ENCODE assay signal across 8 mouse cellular contexts in the genomic region with DNA sequence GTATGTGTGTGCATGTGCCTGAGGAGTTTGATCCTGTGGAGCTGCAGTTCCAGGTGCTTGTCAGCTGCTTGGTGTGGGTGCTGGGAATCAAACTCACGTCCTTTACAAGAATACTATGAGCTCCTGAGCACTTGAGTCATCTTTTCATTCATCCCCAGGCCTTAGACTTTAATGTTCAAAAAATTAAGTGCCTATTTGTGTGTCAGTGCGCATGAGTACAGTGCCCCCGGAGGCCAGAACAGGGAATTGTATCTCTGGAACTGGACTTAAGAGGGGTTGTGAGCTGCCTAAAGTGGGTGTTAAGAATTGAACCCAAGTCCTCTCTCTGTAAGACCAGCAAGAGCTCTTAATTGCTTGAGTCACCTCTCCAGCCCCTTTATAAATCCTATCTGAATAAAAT. TPM values are rescaled to one million over a fixed set of nuclear protein-coding genes. Genes with fewer than 3 reads are reported as not detected.
DNase-seq lines count a peak whose midpoint lies in the region; ATAC-seq and TF ChIP-seq lines count a peak whose summit lies in the region.

No protein-coding gene starts in this region.

- TF ChIP-seq POLR2A in cerebellum, adult 2 months (IDR thresholded peaks at IDR 0.05; ENCODE audit: borderline replicate concordance, insufficient read depth, low read length): no peak

- H3K27ac ChIP-seq in cerebellum, adult 2 months (ENCODE audit: insufficient read depth, low read length): no peak overlapping the region
- no peak overlapping the region for H3K27ac ChIP-seq in midbrain, embryonic 11.5 days (ENCODE audit: low read depth, low read length)
- no peak overlapping the region for H3K27ac ChIP-seq in midbrain, embryonic 15.5 days

- peak; percentile 46; the same call in 1 of the 2 replicates for ATAC-seq in midbrain, embryonic 11.5 days (ENCODE audit: low FRiP score)
- ATAC-seq in midbrain, embryonic 15.5 days (replicated peaks): no peak

- no peak overlapping the region for H3K4me2 ChIP-seq in midbrain, embryonic 11.5 days
- H3K4me2 ChIP-seq in midbrain, embryonic 15.5 days: no peak overlapping the region

- TF ChIP-seq CTCF in cerebellum, adult 2 months (IDR thresholded peaks at IDR 0.05; ENCODE audit: borderline replicate concordance, insufficient read depth, low read depth, low read length): peak; percentile 52; the same call in 1 of the 2 replicates

- H3K4me1 ChIP-seq in cerebellum, adult 2 months (ENCODE audit: control insufficient read depth, insufficient read depth, low read length): no peaks in the 10 kb centered on the region
- no peaks in the 10 kb centered on the region for H3K4me1 ChIP-seq in midbrain, embryonic 11.5 days (ENCODE audit: control insufficient read depth, insufficient read depth, low read length)
- H3K4me1 ChIP-seq in midbrain, embryonic 15.5 days: no peaks in the 10 kb centered on the region

- no peak overlapping the region for H3K4me3 ChIP-seq in cerebellum, adult 2 months (replicated peaks; ENCODE audit: insufficient read depth, low read depth, low read length)
- no peak overlapping the region for H3K4me3 ChIP-seq in midbrain, embryonic 11.5 days (ENCODE audit: low read depth, low read length)
- H3K4me3 ChIP-seq in midbrain, embryonic 15.5 days: no peak overlapping the region

- no peak overlapping the region for H3K9ac ChIP-seq in midbrain, embryonic 11.5 days (ENCODE audit: low read length)
- no peak overlapping the region for H3K9ac ChIP-seq in midbrain, embryonic 15.5 days

- 66% methylated on average over 3 of the region's 3 CpGs for WGBS in cerebellum, adult 2 months
- 46% methylated on average over 3 of the region's 3 CpGs for WGBS in midbrain, embryonic 11.5 days
- 63% methylated on average over 3 of the region's 3 CpGs for WGBS in midbrain, embryonic 15.5 days

- no peaks in the 10 kb centered on the region for H3K9me3 ChIP-seq in midbrain, embryonic 11.5 days (ENCODE audit: control insufficient read depth, low read length)
- no peaks in the 10 kb centered on the region for H3K9me3 ChIP-seq in midbrain, embryonic 15.5 days

- no peak for DNase-seq in cerebellum, adult 2 months
- DNase-seq in cerebellum, adult 9-11 months: no peak
- peak; percentile 81 for DNase-seq in midbrain, embryonic 11.5 days (ENCODE audit: low spot score, missing footprints)
- DNase-seq in embryo, embryonic 10 days (ENCODE audit: low spot score): peak; percentile 46
- DNase-seq in lung, postnatal 14 days: peak; percentile 25
- DNase-seq in urinary bladder, postnatal 25 days (ENCODE audit: low spot score): no peak
- DNase-seq in heart, adult 9 months (ENCODE audit: low spot score in 2 of 2): no peak

- no peaks in the 10 kb centered on the region for H3K36me3 ChIP-seq in midbrain, embryonic 11.5 days (ENCODE audit: control insufficient read depth, insufficient read depth, low read length)
- H3K36me3 ChIP-seq in midbrain, embryonic 15.5 days (replicated peaks): no peaks in the 10 kb centered on the region

- H3K27me3 ChIP-seq in cerebellum, adult 2 months (ENCODE audit: control insufficient read depth, insufficient read depth, low read length): no peaks in the 10 kb centered on the region
- H3K27me3 ChIP-seq in midbrain, embryonic 11.5 days (ENCODE audit: control insufficient read depth, insufficient read depth, low read length): no peaks in the 10 kb centered on the region
- H3K27me3 ChIP-seq in midbrain, embryonic 15.5 days (replicated peaks): no peaks in the 10 kb centered on the region

RNA-seq across cellular contexts. Expression of a gene that starts 9.6 kb away (rescaled TPM):
- polyA plus RNA-seq in cerebellum, adult 2 months (2012; rRNA removed): 4.6 and 4.7 TPM in 2 replicates
- 2.3 and 3.4 TPM in 2 replicates for polyA plus RNA-seq in midbrain, embryonic 11.5 days (2014; fragmentation: Nextera tagmentation; extraction: Ambion mirVana)
- 5.7 and 7.8 TPM in 2 replicates for polyA plus RNA-seq in midbrain, embryonic 15.5 days (2015; fragmentation: Nextera tagmentation; extraction: Ambion mirVana)

RNA-seq across cellular contexts. Expression of a gene that starts 20.4 kb away (rescaled TPM):
- 13.1 and 14.3 TPM in 2 replicates for polyA plus RNA-seq in cerebellum, adult 2 months (2012; rRNA removed)
- polyA plus RNA-seq in midbrain, embryonic 11.5 days (2014; fragmentation: Nextera tagmentation; extraction: Ambion mirVana): 38.7 and 43.6 TPM in 2 replicates
- 9.9 and 11.0 TPM in 2 replicates for polyA plus RNA-seq in midbrain, embryonic 15.5 days (2015; fragmentation: Nextera tagmentation; extraction: Ambion mirVana)

RNA-seq across cellular contexts. Expression of a gene that starts 44.9 kb away (rescaled TPM):
- polyA plus RNA-seq in cerebellum, adult 2 months (2012; rRNA removed): 21.2 and 23.0 TPM in 2 replicates
- polyA plus RNA-seq in midbrain, embryonic 11.5 days (2014; fragmentation: Nextera tagmentation; extraction: Ambion mirVana): 11.3 and 12.4 TPM in 2 replicates
- 18.6 and 19.6 TPM in 2 replicates for polyA plus RNA-seq in midbrain, embryonic 15.5 days (2015; fragmentation: Nextera tagmentation; extraction: Ambion mirVana)

RNA-seq across cellular contexts. Expression of a gene that starts 56.3 kb away (rescaled TPM):
- 20.5 and 20.7 TPM in 2 replicates for polyA plus RNA-seq in cerebellum, adult 2 months (2012; rRNA removed)
- 75.1 and 85.7 TPM in 2 replicates for polyA plus RNA-seq in midbrain, embryonic 11.5 days (2014; fragmentation: Nextera tagmentation; extraction: Ambion mirVana)
- 46.5 and 50.4 TPM in 2 replicates for polyA plus RNA-seq in midbrain, embryonic 15.5 days (2015; fragmentation: Nextera tagmentation; extraction: Ambion mirVana)

Comparison
In these comparisons a context has a peak if more than half of its experiments do, and no peak if none do; other contexts are left out.
1. DNase-seq: peak in midbrain, embryonic 11.5 days (single experiment), embryo, embryonic 10 days (single experiment) and lung, postnatal 14 days (single experiment); none in cerebellum, adult 2 months (0 of 2), cerebellum, adult 9-11 months (single experiment), urinary bladder, postnatal 25 days (single experiment) and heart, adult 9 months (0 of 2).